Mouse (Mus musculus) gastrocnemius, adult 8-10 months (tissue): ENCODE measurements around the gene Tnfrsf14. TPM values are rescaled to one million over a fixed set of nuclear protein-coding genes. Genes with fewer than 3 reads are reported as not detected.

ENCODE experiments used
- DNase-seq, 2 experiments: peaks; one replicate each; pipeline ENCODE4 v3.0.0; 2022; ENCODE audit warnings: low spot score in 2 of 2
- total RNA-seq, 4 experiments: library from RNA; stranded (reverse); gene quantifications; 2 replicates each; pipeline ENCODE4 v1.2.4; 2022

Gene Tnfrsf14
- total RNA-seq, 4 experiments from 2014 or later = 1.2 to 3.5 (median 1.9) TPM

DNA sequence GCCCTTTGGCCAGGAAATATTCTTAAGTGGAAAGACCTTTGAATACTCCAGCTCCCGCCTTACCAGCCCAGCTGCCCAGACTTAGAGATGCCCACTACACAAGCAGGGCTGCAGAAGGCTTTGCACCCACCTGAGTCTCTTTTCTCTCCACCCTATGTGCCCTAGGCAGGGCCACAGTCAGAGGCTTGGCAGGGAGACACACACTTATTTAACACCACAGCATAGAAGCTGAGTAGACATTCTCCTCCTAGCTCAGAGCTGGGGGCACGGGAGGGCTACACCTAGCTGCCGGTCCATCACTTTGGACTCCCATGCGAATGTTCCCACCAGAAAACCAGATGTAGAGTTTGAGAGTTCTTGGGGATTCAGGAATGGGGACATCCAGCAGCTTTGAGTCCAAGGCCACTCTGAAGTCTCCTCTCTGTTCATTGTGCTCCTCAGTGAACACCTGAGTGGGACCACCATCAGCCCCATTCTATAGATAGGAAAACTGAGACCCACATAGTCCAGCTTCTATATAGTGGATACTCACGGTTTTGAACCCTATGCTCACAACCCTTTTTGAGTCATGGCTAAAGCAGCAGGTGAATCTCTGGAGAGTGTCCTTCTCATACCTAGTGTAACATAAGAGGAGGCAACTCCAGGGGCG is 20.7 kb upstream of the Tnfrsf14 start:
- no peak for DNase-seq

DNA sequence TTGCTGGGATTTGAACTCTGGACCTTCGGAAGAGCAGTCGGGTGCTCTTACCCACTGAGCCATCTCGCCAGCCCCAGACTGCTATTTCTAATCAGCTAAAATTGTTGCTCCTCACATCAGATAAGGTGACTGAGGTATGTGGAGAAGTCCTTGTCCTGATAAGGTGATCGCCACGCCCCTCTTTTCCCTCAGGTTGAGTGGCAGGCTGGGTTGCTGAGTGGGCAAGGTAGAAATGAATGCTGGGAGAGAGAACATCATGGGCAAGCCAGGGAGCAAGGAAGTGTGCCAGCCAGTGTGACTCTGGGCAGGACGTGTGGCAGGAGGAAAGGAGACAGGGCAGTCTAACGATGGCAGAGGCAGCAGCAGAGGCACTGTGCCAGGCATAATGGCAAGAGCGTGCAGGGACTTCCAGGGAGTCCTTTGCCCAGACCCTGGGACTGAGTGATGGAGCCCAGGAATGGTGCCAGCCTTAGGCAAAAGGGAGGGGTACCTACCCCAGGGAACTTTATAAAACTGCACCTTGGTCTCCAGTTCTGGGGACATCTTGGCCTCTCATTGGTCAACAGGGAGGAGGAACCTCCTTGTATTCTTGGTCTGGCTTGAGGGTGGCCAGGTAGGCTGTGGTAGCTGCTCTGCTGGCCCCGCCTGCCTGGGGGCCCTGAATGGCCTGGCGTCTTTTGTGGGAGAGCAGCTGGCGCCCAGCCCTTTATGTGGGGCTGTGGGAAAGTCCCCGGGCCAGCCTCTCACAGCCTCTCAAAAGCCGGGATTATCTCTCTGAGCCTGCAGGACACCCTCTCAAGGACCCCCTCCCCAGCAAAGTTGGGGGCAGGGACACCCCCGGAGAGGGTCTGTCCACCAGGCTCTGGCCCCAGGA is 19.9 kb upstream of the Tnfrsf14 start:
- no peak for DNase-seq

DNA sequence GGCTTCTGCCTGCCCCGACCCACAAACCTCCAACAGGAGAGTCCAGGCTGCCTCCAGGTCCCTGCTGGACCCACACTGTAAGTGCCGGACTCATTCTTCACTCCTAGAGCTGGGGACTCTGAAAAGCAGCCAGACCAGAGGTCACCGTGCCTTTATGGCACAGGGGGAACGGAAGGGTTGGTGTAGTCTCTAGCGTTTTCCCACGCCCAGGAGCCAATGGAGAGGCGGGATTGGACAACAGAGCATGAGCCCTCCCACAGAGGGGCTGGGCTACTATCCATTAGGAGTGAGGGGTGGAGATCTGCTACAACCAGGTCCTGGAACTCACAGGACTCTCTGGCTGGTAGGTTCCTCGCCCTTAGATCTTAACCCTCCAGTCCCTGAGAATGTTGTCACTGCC is 18.0 kb upstream of the Tnfrsf14 start:
- DNase-seq = peak; percentile 39 to 41

DNA sequence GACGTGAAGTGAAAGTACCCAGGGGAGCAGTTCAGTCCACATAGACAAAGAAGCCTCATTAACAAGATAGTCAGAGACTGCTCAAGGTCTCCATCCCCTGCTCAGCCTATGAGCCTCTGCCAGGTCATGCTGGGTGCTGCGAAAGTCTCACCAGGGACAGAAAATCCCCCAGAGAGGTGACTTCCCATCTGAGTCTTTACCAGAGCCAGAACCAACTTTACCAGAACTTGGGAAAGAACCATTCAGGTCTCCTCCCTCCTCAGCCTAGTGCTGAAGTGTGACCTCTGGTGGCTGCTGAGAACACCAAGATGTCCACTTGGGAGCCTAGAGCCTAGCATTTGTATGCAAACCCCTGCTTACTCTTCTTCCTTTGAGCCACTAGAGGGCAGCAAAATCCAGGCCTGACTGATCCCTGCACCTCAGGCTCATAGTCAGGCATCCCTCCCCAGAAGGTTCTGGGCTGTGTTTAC is 15.8 kb upstream of the Tnfrsf14 start:
- DNase-seq = peak; percentile 41 to 53

DNA sequence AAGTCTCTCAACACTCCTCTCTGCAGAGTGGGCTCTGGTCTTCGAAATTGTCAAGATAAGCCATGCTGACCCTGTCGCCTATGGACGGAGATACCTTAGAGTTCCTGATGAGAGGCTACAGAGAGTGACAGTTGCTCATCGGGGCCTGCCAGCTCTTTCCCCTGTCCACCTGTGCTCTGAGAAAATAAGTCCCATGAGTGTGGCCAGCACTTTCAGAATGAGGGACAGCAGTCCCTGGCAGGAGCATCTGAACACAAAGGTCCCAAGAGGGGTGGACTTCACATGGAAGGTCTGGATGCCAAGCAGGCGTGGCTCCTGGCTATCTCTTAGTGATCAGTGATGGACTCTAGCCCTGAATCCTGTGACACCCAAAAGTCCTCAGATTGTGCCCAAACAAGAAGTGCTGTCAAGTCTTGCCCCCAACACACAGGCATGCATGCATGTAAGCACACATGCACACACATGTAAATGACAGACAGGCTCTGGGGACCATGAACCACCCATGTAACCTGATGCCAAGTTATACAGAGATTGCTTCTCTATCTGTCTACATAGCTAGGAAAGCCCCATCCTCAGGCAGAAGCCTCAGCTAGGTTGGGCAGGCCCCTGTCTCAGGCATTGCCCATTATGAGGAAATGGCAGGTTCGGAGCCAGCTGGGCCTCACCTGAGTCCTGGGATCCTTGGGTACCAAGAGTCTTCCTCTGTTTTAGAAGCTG is 15.1 kb upstream of the Tnfrsf14 start:
- no peak for DNase-seq

DNA sequence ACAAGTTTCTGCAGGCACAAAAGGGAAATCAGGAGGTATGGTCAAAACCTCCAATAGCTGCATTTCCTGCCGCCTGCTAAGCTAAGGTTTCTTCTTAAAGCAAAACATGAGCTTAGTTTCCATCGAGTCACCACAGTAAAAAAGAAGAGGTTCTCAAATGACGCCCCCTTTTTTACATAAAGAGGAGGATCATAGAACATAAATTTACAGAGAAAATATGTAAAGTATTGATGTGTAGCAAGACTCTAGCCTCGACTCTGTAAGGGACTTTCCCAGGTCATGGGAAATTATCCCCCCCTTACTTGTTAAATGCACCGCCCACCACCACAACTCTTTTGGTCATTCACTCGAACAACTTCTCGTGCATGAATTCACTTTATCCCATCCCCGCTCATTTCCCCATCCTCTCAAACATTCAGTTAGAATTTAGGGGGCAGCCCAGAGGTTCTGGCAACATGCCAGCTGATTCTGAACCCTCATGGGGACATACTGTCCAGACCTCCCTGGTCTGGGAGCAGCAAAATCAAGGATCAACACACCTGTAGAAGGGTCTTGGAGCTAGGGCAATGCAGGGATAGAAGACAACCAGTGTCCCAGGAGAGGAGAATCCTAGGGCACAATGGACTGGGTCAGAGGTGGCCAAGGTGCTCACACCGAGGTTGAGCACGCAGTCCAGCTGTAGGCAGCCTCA is 14.4 kb upstream of the Tnfrsf14 start:
- no peak for DNase-seq

DNA sequence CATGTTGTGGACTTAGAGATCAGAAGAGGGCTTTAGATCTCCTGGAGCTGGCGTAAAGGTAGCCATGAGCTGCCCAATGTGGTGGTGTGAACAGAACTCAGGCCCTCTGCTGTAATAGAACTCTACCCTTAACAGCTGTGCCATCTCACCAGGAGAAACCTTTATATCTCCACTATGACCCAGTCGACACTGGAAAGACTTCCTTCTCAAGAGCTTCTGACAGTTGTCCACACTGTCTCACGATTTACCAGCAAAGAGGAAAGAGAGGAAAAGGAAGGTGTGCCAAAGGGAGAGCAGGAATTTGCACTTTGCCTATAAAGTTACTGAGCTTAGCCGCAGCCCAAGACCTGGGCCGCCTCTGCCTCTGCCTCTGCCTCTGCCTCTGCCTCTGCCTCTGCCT is 13.5 kb upstream of the Tnfrsf14 start:
- no peak for DNase-seq

DNA sequence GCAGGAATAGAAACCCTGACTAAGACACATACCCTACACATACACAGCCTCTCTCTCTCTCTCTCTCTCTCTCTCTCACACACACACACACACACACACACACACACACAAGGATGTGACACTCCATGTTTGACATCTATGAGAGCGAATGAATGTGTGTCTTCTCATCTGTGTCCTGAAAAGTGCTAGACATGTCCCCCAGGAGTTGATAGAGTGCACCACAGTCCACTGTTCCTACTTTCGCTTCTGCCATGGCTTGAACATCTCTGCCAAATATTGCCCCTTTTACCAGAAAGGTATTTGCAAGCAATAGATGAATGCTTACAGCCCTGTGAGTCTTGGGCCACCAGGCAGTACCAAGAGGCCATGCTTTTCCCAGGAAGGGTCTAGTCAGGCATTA is 11.8 kb upstream of the Tnfrsf14 start:
- no peak for DNase-seq

DNA sequence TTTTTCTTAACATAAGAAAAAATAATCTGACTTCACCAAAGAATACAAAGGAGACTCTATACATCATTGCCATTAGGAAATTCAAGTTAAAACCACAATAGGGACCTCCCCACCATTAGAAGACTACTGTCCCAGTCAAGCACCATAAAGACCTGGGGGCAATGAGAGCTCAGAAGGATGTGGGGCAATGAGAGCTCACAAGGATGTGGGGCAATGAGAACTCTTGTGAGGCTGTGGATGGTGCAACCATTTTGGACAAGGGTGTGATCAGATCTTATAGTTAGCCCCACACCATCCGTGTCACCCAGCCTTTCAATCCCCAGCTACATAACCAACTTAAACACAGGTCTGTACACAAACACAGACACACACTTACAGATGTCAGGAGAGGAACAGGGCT is 9.4 kb upstream of the Tnfrsf14 start:
- no peak for DNase-seq

DNA sequence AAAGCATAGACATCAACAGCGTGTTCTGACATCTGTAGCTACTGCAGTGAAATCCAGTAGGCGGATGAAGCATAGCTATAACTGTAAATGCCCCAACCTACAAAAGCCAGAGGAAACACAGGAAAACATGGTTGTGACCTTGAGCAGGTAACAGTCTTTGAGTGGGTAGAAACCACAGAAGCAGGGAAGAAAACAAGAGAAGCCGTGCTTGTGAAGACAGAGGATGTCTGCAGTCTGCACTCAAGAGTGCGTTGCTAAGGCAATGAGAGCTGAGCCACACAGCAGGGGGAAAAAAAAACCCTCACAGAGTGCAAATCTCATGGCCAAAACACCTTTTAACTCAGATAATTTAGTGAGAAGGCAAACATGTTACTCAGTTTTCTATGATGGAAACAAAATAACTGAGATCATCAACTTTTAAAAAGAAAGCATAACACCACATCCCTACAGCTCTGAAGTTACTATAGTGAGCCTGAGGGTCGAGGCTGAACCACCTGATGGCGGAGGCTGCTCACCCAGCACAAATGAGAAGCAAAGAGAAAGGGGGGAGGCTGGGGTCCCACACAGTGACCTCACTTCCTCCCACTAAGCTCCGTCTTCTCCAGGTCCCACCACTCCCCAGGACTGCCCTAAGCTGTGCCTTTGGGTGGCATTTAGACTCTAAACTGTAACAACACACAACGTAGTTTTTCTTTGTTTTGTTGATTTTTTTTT is 8.3 kb upstream of the Tnfrsf14 start:
- no peak for DNase-seq

DNA sequence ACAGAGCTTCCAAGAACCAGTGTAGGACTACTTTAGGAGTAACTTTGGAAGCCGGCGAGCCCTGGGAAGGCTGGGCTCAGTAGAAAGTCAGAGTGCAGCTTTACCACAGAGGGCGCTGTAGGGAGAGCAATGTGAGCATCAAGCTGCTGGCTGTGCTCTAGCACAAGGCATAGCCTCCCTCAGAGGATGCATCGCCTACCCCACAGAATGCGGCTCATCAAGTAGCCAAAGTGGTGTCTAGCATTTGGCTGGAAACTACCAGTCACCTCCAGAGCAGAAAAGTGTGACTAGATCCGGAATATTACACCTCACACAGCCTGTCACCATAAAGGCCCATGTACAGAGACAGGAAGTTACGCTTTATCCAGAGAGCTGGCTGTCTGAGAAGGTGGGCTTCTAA is 7.4 kb upstream of the Tnfrsf14 start:
- no peak for DNase-seq

DNA sequence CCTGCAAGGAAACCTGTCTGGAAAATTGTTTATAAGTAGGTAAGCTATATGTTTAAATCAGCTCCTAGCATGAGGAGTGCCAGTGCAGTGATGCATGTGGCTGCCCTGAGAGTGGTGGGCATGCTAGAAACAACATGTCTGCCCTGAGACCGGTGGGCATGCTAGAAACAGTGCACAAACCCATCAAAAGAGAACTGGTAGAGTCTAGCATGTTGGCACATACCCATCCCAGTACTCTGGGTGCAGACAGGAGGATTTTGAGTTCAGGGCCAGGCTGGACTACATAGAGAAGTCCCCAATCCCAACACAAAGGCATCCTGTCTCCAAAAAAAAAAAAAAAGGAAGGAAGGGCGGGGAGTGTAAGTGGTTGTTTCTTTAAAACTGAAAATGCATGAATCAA is 6.4 kb upstream of the Tnfrsf14 start:
- no peak for DNase-seq

DNA sequence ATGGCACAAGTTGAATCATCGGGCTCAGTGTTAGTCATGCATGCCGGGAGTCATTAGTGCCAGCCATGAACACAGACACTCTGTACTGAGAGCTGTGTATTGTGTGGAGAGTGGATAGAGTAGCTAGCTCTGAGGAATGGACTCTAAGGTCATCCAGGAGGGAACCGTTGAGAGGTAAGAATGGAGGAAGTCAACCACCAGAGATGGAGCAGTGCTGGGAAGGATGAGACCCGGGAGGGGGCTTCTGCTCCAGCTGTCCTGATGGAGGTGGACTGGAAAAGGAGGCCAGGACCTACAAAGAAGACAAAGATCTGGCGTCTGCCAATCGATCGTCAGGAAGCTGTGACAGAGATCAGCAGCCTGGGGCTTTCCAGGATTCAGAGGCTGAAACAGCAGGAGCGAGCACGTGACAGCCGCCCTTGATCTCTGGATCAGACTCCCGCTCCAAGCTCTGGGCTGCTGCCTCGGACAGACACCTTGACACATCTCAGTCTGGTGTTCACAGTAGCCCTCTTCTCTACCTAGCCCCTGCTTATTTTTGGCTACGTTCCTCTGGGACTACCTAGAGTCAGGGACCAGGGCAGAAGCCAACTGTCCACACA is 5.0 kb upstream of the Tnfrsf14 start:
- DNase-seq = no peak

DNA sequence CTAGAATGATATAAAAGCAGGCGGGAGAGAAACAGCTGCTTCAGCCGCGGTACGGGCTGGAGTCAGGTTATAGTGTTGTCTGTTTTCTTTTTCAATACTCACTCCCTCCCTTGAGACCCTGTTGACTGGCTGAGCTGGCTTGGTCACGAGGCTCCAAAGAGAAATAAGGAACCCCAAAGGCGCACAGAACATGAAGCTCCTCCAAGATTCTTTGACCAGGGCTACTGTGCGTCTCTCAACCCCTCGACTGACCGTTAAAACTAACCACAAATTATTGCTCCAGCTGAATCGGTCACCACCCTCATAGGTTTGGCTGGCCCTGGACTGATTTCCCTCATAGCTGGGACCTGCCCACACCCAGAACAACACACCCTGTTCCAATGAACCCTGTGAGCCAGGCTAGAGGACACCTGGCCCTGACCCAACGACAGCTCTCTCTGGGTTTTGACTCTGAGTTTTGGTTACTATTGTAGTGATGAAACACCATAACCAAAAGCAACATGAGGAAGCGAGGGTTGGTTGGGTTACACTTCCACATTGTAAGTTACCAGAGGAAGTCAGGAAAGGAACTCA is 811 bp upstream of the Tnfrsf14 start:
- peak; percentile 41 to 52 for DNase-seq

DNA sequence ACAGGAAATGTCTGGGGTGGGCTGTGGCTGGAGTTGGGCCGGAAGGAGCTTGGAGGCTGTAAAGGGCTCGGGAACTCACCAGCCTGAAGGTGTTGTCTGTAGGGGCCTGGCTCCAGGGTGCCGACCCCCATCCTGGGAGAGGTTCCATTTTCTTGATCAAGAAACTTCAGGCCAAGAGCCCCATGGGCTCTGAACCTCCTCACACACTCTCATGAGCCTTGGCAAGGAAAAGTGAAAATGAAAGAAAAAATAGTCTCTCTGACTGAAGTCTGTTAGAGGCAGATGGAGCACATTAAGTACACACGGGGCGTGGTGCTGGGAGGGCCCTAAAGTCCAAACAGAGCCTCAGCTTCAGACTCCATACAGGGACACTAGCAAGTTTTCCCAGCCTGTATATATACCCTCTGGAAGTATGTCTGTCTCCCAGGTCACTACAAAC is 445 bp downstream of the Tnfrsf14 start:
- peak; percentile 34 to 46 for DNase-seq

DNA sequence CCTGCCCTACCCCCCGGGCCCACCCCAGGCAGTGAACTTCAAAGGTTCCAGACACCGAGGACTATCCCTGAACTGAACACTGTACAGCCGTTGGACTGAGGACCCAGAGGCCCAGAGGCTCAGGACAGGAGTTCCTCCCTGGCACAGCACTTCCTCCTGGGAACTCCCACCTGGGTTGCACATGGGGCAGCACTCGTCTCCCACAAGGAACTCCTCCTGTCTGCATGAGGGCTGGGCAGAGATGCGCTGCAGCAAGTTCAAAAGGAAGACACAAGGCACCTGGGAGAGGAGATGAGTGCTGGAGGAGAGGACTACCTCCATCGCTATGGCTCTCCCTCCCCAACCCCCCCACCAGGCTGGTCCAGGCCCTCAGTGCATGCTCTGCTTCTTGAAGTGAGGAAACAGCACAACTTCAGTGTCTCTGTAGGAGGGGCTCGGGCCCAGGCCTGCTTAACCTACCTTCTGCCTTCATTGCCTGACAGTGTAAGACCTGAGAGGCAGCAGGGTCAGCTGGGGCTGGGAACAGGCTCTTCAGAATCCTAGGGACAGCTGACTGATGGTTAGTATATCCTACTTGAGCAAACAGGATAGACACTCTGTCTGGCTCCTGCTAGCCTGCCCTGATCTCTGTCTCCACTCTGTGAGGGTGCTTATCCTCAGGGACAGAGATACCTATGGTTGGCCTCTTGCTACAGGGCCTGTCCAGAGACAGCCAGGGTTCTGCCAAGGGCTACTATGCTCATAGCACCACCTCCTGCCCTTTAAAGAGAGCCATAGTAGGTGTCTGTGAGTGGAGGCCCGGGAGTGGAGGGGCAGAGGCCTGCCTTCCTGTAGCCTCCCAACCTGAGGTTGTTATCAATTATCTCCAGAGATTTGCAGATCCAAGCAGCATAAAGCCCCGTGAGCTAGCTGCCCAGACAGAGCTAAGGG is 1.1 kb downstream of the Tnfrsf14 start:
- no peak for DNase-seq

DNA sequence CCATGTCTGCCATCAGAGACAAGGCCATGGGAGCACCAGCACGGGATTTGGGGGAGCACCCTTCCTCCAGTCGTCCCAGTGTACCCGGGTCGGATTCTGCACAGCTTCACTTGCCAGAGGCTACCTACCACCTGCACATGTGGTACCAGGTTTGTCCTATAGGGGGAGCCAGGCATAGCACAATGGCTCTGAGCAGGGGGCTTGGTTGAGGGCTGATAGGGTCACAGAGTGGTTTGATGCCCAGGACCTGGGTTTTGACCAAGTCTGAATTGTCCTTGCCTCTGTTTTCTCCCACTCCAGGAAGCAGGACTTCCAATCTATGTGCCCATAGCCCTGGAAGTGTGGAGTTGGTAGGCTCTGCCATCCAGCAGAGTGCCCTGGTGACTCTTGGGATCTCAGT is 3.0 kb downstream of the Tnfrsf14 start:
- DNase-seq = no peak

DNA sequence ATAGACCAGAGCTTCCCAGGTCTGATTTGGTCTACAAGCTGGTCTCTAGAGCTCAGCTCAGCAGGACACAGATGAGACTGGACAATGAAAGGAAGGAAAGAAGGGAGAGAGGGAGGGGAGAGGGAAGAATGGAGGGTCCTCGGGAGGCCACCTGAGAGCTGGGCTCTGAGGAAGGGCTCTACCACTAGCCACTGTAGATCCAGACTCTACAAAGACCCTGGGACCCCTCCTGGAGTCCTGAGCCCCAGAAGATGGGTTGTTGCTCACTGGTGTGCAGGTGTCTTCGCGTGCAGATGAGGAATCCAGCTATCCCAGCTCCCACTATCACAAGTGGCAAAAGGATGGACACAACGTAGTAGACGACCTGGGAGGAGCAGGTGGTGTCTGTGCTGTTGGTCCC is 5.4 kb downstream of the Tnfrsf14 start:
- DNase-seq = no peak

DNA sequence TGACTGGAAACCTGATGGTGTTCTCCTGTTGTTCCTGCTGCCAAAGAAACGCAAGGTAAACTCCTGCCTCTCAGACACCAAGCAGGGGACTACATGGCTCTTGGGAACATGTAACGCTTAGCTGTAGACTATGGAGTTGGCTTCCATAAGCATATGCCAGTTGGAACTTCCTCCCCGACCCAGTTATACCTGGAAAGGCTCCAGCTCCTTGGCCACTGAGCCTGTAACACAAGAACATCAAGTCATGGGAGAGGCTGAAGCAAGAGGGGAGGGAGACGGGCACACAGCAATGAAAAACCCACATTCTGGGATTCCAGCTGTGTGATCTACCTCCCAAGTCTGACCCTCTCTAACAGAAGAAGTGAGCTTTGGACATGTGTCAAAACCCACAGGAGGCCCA is 6.1 kb downstream of the Tnfrsf14 start:
- DNase-seq = peak; percentile 48 to 52
